Mouse (Mus musculus) liver, adult 2 months (tissue): ENCODE results near the gene a. TPM values are rescaled to one million over a fixed set of nuclear protein-coding genes. Genes with fewer than 3 reads are reported as not detected.

Source experiments
- DNase-seq: peaks from one replicate; pipeline ENCODE4 v3.0.0-alpha.2; 2011; ENCODE audit warnings: low read depth, low spot score; ENCODE audit errors: extremely low read depth
- H3K27ac ChIP-seq: fragments of 200-500 bp; replicated peaks from 2 replicates; pipeline ENCODE4 v1.5.1; 2012; ENCODE audit warnings: low read depth, mild to moderate bottlenecking, control low read depth, inconsistent platforms, low read length; ENCODE audit not compliant: insufficient read depth
- H3K27me3 ChIP-seq: fragments of 200-500 bp; 2 replicates; pipeline ENCODE4 v1.6.1; 2012; ENCODE audit warnings: mild to moderate bottlenecking, moderate library complexity, low read length, inconsistent platforms; ENCODE audit not compliant: control insufficient read depth, insufficient read depth
- H3K36me3 ChIP-seq: fragments of 200-500 bp; 2 replicates; pipeline ENCODE4 v1.6.1; 2012; ENCODE audit warnings: low read length, inconsistent platforms; ENCODE audit not compliant: control insufficient read depth, insufficient read depth
- H3K4me1 ChIP-seq: fragments of 200-500 bp; 2 replicates; pipeline ENCODE4 v1.6.1; 2011; ENCODE audit warnings: low read length; ENCODE audit not compliant: control insufficient read depth, insufficient read depth
- H3K4me3 ChIP-seq: fragments of 200-500 bp; 2 replicates; pipeline ENCODE4 v1.5.1; 2011; ENCODE audit warnings: low read depth, mild to moderate bottlenecking, control low read depth, low read length, moderate library complexity; ENCODE audit not compliant: insufficient read depth
- H3K79me2 ChIP-seq: fragments of 200-500 bp; 2 replicates; pipeline ENCODE4 v1.6.1; 2012; ENCODE audit warnings: inconsistent platforms, mild to moderate bottlenecking, low read length, moderate library complexity; ENCODE audit not compliant: control insufficient read depth, insufficient read depth
- H3K9ac ChIP-seq: fragments of 200-500 bp; 2 replicates; pipeline ENCODE4 v1.6.1; 2012; ENCODE audit warnings: low read depth, mild to moderate bottlenecking, control low read depth, inconsistent platforms, low read length
- CTCF ChIP-seq: fragments of 200-500 bp; IDR thresholded peaks from 2 replicates; pipeline ENCODE4 v1.5.1; 2011; ENCODE audit warnings: low read depth, low read length, control low read depth
- POLR2A ChIP-seq: fragments of 200-500 bp; IDR thresholded peaks from 2 replicates; pipeline ENCODE4 v1.6.1; 2011; ENCODE audit warnings: low read length, control low read depth; ENCODE audit not compliant: insufficient read depth; ENCODE audit errors: extremely low read depth
- WGBS: fragments of 180-500 bp; shearing (Covaris S2); methylation state at CpG from one replicate; pipeline ENCODE4 v1.1.7; 2018; 5-methylcytosine and 5-hydroxymethylcytosine counted together
- polyA plus RNA-seq: library from polyadenylated mRNA; depleted of rRNA; stranded (reverse); fragments of >200 nt; gene quantifications from 2 replicates; pipeline ENCODE4 v1.2.3, GENCODE M21; 2012
- total RNA-seq: library from RNA; depleted of rRNA; stranded (reverse); fragments of >200 nt; gene quantifications from 2 replicates; pipeline ENCODE4 v1.2.3, GENCODE M21; 2014

Gene a
- total and polyA plus RNA-seq, 2 experiments: not detected

DNA sequence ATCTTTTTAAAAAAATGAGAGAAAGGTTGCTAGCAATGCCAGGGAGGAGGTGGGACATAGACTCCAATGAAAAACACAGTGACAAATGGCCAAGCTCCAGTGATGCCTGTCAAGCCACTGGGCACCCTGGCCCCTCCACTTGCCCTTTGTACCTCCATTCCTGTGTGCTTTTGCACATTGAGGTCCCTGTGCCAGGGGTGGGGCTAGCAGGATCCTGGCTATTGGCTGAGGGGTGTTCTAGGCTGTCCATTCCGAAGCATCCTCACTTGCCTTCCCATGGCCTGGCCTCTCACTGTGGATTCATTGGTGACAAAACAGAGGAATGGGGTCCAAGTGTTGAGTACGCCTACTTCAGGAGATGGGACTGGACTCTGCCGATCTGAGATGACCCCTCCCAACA is 289.9 kb downstream of the a start:
- Histone ChIP-seq H3K79me2 (no peaks in the 10 kb centered on the region; the same call in 1 of the 2 replicates), H3K4me3 (peak overlapping the region; percentile 48), H3K9ac (peak overlapping the region; percentile 72; the same call in 1 of the 2 replicates), H3K27me3 (no peaks in the 10 kb centered on the region), H3K27ac (peak overlapping the region; percentile 97), H3K4me1 (peaks cover 18% of the 10 kb centered on the region), H3K36me3 (no peaks in the 10 kb centered on the region)
- DNase-seq: peak; percentile 99
- 33% methylated on average over 3 of the region's 3 CpGs for WGBS
- no peak for TF ChIP-seq CTCF
- 0 out of 2 replicates have a peak, but pooled peaks have one; percentile 48 for TF ChIP-seq POLR2A

DNA sequence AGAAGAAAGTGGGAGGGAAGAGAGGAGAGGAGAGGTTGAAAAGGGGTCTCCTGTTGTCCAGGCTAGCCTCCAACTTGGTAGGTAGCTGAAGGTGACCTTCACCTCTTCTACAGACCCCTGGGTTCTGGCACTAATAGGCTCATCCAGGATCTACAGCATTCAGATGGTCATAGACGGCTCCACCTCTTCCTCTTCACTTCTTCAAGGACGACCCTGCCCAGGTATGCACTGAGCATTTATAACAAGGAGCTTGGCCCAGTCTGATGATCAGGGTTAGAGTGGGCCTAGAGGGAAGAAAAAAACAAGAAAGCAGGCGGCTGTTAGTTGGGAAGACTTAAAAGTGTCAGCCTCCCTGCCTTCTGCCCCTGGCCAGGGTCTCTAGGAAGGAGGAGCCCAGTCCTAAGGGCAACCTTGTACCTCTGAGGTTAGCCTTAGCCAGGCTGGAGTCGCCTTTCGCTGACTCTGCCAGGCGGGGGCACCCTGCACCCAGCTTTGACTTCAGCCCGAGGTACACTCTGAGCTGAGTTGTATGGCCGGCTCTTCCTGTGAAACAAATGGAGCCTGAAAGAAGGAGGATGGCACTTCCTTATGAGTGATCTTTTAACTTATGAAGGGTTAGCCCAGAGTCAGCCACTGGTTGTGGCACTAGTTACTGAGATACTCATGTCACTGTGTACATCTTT is 291.1 kb downstream of the a start:
- Histone ChIP-seq H3K27me3 (no peaks in the 10 kb centered on the region), H3K79me2 (no peaks in the 10 kb centered on the region; the same call in 1 of the 2 replicates), H3K27ac (peak overlapping the region; percentile 97), H3K36me3 (no peaks in the 10 kb centered on the region), H3K4me1 (peaks cover 18% of the 10 kb centered on the region), H3K4me3 (peak overlapping the region; percentile 35), H3K9ac (peak overlapping the region; percentile 72)
- WGBS: 8% methylated on average over 8 of the region's 8 CpGs
- peak; percentile 93 for TF ChIP-seq CTCF
- no peak for TF ChIP-seq POLR2A
- peak; percentile 75 for DNase-seq

DNA sequence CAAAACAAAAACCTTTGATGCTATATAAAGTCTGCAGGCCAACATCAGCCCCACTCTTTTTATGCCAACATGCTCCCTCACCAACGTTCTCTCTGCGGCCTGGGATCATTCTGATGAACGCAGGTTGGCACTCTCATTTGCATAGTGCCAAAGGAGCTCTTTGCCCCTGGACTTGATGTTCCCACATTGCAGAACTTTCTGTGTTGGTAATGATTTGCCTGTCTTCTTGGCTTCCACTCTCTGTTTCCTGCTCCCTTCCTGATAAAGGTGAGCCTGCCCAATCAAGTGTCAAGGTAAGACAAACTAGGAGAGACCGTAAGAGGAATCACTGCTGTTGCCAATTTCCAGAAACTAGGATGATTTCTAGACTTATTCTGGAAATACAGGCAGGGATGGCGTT is 293.3 kb downstream of the a start:
- WGBS: 25% methylated on average over 5 of the region's 5 CpGs
- DNase-seq: peak; percentile 96

DNA sequence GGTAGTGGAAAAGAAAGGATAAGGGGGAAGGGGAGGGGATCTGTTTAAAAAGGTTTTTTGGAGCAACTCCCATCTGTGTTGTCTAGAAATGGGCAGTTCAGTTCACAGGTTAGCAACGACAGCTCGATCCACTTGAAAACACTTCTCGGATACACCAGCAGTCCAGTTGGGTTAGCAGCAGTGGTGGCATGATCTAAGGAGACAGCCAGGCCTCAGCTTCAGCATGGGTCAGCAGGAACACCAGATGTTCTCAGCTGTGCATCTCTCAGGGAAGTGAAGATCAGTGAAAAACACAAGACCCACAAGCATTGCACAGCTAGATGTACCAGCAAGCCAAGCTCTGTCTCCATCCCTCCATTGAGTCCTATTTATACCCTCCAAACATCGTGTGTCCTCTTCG is 295.1 kb downstream of the a start:
- DNase-seq: no peak
- Histone ChIP-seq H3K36me3 (no peaks in the 10 kb centered on the region), H3K9ac (no peak overlapping the region), H3K4me3 (no peak overlapping the region), H3K79me2 (no peaks in the 10 kb centered on the region), H3K27ac (no peak overlapping the region), H3K4me1 (peaks cover 14% of the 10 kb centered on the region), H3K27me3 (no peaks in the 10 kb centered on the region)
- TF ChIP-seq POLR2A (no peak), CTCF (no peak)
- 91% methylated on average over 5 of the region's 5 CpGs for WGBS

More for the DNA sequence above, 293.3 kb downstream of the a start:
- H3K4me1 ChIP-seq: peaks cover 15% of the 10 kb centered on the region
- H3K9ac ChIP-seq: no peak overlapping the region
- H3K4me3 ChIP-seq: no peak overlapping the region
- H3K79me2 ChIP-seq: no peaks in the 10 kb centered on the region
- H3K27ac ChIP-seq: peak overlapping the region; percentile 97
- no peak for TF ChIP-seq CTCF
- TF ChIP-seq POLR2A: no peak
- no peaks in the 10 kb centered on the region for H3K36me3 ChIP-seq
- H3K27me3 ChIP-seq: no peaks in the 10 kb centered on the region

DNA sequence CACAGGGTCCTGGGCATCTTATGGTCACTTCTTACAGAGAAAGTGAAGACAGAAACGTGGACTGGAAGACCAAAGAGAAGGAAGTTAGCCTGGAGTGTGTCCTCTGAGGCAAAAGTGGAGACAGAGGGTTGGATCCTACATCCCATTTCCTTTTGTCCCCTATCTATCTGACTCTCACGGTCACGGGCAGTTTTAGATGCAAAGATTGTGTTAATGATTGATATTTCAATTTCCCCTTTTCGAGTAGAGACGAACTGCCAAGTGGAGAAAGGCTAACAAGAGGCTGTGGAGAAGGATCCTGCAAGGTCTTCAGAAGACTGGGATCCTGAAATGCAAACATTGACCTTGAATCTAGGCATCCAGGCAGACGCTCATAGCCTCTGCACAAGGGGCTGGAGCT is 297.1 kb downstream of the a start:
- Histone ChIP-seq H3K36me3 (no peaks in the 10 kb centered on the region), H3K27ac (no peak overlapping the region), H3K27me3 (no peaks in the 10 kb centered on the region), H3K79me2 (no peaks in the 10 kb centered on the region), H3K9ac (no peak overlapping the region), H3K4me1 (peaks cover 10% of the 10 kb centered on the region), H3K4me3 (no peak overlapping the region)
- no peak for TF ChIP-seq POLR2A
- no peak for TF ChIP-seq CTCF
- DNase-seq: no peak
- 40% methylated on average over 6 of the region's 6 CpGs for WGBS

DNA sequence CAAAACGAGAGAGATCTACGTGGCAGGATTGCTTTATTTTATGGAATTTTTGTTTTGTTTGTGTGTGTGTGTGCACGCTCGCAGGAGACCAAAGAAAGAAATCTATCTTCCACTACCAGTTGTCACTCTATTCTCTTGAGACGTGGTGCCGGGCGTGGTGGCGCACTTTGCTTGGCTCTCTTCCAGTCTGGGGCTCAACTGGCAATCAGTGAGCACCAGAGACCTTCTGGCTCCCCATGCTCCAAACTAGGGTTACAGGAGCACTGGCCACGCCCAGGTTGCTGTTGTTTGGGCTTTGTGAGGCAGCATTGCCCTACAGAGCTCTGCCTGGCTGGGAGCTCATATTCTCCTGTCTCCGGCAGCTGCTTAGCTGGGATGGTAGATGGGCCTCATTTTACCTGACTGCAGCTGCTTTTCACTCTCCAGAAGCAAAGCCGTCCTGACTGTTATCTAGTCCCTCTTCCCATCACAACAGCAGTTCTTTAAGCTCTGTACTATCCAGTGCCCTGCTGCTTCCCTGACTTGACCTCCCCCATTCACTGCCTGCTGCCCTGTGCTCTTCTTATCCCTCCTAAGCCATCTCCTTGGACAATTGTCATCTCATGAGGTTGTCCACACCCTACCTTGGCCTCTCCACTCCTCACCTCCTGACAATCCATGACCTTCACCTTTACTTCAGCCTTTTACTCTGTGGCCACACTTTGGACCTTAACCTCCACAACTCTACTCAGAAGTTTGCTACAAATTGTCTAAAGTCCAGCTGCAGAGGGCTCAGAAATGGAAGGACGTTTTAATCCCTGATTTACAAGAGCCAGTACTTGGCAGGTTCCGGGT is 299.9 kb downstream of the a start:
- Histone ChIP-seq H3K9ac (peak overlapping the region; percentile 70), H3K36me3 (no peaks in the 10 kb centered on the region), H3K27me3 (no peaks in the 10 kb centered on the region), H3K79me2 (no peaks in the 10 kb centered on the region), H3K4me3 (no peak overlapping the region), H3K27ac (peak overlapping the region; percentile 98), H3K4me1 (peaks cover 6% of the 10 kb centered on the region)
- WGBS: 55% methylated on average over 13 of the region's 13 CpGs
- DNase-seq: peak; percentile 92
- no peak for TF ChIP-seq CTCF
- TF ChIP-seq POLR2A: no peak
